Mouse (Mus musculus) gastrocnemius, postnatal 14 days (tissue): ENCODE results near the gene Katnal1. TPM values are rescaled to one million over a fixed set of nuclear protein-coding genes. Genes with fewer than 3 reads are reported as not detected.

ENCODE experiments used
- DNase-seq: peaks from one replicate; pipeline ENCODE4 v3.0.0; 2021; ENCODE audit warnings: mixed read lengths
- intact Hi-C: fragments of 180-260 bp; cut with DNase I; formaldehyde crosslinking; loops from one replicate; pipeline ENCODE4 v1.15.1; 2025; ENCODE audit warnings: low total_unique reads
- long read RNA-seq, 2 experiments: library from polyadenylated mRNA; stranded (forward); transcript quantifications; one replicate each; pipeline ENCODE4 v2.0.0; 2021
- total RNA-seq, 2 experiments: library from RNA; stranded (reverse); gene quantifications; 2 replicates each; pipeline ENCODE4 v1.2.3; 2021

Gene Katnal1
- 1 to 10 TPM; 3.7 to 3.9 TPM for total RNA-seq
- long read RNA-seq, experiment 1, full-length matches to known transcripts = 2 of 4 reads
- long read RNA-seq, experiment 1, partial matches to known transcripts = 0 of 4 reads
- long read RNA-seq, experiment 1, other reads (novel, unspliced or antisense) = 2 of 4 reads
- long read RNA-seq, experiment 2, partial matches to known transcripts = 0 of 1 reads
- long read RNA-seq, experiment 2, other reads (novel, unspliced or antisense) = 1 of 1 reads

DNA sequence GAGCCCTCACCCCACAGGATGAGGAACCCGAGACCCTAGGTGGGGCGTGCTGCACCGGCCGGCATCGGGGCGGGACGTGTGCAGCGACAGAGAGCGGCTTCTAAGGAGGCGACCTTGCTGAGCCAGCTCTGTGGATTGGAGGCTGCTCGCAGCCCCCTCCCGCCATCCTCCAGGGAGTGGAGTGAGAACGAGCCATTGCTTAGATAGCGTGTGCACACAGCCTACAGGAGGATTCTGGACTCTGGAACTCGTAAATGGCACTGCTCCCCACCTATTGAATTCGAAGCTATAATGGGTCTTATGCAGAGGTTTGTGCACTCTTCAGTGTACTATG is at the start of gene Katnal1:
Gene Katnal1 (minus strand): TSS at position 205 of the 334 bp plus-strand sequence.
- DNase-seq = no peak
- intact Hi-C loops = no loop called here

GRCm38 (mm10) chr5:148978458-148979165 is 49.5 kb upstream of the Katnal1 start:
- intact Hi-C loops = no loop called here
- DNase-seq = no peak

DNA sequence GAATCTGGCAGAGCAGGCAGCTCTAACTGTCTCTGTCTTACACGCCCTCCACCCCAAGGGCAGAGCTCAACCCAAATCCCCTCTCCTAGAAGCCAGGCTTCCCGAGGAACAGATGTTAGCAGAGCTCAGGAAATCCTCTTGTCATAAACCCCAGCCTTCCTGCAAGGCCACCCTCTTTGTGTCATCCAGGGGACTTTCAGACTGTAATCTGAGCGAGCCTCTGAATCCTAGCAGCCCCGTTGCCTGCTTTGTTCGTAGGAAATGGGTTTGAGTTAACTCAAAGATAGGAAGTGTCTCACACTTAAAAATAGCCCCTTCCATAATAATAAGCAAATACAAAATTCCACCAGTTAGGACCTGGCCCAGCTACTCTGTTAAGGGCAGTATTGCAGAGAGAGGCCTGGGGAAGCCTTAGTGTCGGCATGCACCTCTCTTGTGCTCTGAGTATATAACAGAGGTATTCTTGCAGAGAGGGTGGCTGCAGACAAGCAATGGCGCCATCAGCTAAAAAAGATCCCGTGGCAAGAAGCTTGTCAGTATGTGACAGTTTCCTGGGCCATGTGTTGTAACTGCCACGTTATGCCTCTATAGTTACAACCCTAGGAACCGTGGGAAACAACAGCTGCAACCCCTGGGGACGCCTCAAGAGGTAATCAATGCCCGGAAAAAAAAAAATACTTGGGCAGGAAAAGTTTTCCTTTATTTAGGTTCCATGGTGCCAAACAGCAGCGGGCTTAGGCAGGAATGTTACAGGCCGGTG is 48.8 kb upstream of the Katnal1 start:
- intact Hi-C loops = no loop called here
- DNase-seq = no peak

- DNase-seq = no peak
- intact Hi-C loops = no loop called here
Observed at GRCm38 (mm10) chr5:148976876-148977275, 47.8 kb upstream of the Katnal1 start.

DNA sequence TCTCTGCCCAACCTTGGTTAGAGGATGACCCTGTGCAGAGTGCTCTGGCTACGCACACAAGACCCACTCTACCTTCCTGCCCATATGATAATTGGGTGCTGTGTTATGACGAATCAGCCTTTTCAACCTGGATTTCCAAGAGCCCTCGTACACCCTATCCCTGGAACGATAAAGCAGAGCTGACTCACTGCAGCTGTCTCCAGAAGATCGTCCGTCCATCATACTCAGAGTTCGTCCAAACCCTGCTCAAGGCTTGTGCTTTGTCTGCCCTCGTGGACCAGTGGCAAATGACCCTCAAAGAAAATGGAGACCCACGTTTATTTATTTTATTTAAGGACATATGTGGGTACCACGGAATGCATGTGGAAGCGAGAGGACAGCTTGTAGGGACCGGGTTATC is 45.9 kb upstream of the Katnal1 start:
- no peak for DNase-seq
- intact Hi-C loops = no loop called here

DNA sequence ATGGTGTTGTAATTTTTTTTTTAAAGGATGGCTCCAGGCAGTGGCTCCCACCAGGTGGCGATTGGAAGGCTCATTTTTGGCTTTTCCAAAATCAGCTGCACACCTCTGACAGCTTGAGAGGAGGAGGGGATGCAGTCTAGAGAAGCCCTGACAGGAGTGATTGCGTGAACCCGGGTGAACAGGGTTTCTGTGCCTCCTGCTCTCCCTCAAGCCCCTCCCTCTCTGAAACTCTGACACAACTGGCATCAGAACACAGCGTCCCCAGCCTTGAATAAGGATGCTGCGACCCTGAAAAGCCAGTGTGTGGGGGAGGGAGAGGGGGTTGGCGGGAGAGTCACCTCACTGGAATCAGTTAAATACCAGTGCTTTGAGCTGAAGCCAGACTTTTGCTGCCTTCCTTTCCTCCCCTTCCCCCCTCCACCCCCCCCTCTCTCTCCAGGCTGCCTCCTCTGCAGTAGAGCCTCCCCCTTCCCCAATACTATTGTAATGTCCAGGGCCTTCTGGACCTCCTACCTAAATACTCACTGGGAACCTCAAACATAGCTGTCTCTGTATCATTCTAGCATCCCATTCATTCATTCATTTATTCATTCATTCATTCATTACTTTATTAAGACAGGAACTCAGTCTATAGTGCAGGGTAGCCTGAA is 44.0 kb upstream of the Katnal1 start:
- intact Hi-C loops = no loop called here
- no peak for DNase-seq

GRCm38 (mm10) chr5:148972167-148972566 is 43.0 kb upstream of the Katnal1 start:
- intact Hi-C loops = no loop called here
- DNase-seq = no peak

DNA sequence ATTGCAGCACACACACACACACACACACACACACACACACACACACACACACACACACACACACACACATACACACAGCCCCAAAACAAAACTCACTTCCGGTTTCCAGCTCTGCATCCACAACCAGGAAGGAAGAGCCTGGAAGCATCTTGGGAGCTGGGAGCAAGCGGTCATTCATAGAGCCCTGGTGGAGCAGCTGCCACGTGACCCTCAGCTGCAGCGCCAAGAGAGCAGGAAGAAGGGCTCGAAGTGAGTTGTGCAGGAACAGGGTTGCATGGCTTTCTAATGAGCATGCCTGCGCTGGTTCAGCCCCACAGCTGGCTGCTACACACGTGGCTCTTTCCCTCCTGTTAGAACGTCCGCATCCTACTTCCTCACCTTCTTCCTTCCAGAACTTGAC is 40.5 kb upstream of the Katnal1 start:
- peak; percentile 63 for DNase-seq
- intact Hi-C loops = no loop called here

GRCm38 (mm10) chr5:148968958-148969576 is 39.9 kb upstream of the Katnal1 start:
- intact Hi-C loops = no loop called here
- DNase-seq = no peak

DNA sequence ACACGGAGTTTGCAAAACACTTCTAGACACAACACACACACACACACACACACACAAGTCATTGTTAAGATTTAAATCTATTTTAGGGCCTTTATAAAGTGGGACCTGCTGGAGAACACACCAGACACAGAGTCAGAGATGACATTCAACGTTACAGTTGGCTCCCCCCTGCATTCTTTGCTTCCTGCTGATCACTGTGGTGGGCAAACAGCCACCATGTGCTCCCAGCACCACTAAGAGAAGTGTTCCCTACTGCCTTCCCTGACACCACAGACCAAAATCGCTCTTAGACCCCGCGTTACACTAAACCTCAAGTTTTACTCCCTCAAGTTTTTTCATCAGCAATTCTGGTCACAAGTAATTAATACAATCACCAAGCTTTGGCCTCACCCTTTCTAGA is 39.1 kb upstream of the Katnal1 start:
- intact Hi-C loops = no loop called here
- no peak for DNase-seq

- intact Hi-C loops = no loop called here
- no peak for DNase-seq
Observed at GRCm38 (mm10) chr5:148966395-148966794, 37.3 kb upstream of the Katnal1 start.

DNA sequence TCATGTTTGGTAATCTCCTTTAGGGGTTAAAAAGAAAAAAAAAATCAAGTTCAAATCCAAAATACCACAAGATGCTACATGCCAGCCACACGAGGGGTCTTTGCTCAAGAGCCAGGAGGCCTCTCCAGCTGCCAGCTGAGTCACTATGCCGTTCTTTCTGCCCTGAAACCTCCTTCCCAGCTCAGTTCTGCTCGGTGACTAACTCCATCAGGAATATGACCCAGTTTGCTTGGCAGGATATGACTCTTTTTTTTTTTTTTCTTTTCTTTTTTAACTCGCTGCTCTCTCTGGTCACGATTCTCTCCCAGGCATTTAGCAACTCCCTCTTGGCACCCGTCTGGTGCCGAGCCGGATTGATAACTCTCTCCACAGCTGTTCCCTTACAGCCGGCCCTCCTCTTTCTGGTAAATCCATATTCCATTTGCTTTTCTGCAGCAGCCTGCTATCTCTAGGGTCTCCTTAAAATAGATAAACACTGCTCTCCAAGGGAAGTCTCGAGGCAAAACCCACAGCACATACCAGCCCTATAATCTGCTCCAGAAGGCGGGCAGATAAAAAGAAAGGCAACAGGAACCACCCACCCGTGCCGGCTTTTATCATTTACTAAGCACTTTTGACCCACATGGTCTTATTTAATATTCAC is 36.7 kb upstream of the Katnal1 start:
- peak; percentile 70 for DNase-seq
- intact Hi-C loops = no loop called here

GRCm38 (mm10) chr5:148965089-148965591 is 36.0 kb upstream of the Katnal1 start:
- intact Hi-C loops = no loop called here
- no peak for DNase-seq

DNA sequence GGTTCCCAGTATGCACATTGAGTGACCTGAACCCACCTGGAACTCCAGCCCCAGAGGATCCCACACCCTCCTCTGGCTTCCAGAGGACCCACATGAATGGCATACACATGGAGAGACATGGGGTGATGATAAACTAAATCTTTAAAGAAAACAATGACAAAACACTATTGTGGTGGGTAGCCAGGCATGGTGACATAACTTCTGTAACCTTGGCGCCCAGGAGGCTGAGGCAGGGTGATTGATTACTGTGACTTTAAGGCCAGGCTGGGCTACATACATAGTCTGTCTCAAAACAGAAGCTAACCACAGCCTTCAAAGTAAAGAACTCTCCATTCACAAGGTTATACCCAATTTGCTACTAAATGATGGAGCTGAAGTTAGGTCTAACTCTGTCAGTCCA is 35.1 kb upstream of the Katnal1 start:
- intact Hi-C loops = no loop called here
- no peak for DNase-seq

DNA sequence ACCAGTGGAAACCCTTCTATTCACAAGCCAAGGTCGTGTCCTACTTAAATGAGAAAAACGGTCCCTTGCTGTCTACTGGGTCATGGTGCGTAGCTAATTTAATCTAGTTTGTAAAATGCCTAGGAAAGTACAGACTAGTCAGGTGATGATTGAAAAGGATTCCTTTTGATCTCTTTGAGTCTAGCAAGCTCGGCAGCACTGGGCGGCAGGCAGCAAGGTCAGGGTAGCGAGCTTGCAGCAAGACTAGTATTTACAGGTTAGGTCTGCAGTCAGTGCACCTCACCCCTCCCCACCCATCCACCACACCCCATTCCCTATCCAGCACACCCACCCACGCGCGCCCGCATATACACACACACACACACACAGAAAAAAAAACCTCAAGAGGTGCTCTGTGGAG is 31.1 kb upstream of the Katnal1 start:
- intact Hi-C loops = no loop called here
- no peak for DNase-seq

DNA sequence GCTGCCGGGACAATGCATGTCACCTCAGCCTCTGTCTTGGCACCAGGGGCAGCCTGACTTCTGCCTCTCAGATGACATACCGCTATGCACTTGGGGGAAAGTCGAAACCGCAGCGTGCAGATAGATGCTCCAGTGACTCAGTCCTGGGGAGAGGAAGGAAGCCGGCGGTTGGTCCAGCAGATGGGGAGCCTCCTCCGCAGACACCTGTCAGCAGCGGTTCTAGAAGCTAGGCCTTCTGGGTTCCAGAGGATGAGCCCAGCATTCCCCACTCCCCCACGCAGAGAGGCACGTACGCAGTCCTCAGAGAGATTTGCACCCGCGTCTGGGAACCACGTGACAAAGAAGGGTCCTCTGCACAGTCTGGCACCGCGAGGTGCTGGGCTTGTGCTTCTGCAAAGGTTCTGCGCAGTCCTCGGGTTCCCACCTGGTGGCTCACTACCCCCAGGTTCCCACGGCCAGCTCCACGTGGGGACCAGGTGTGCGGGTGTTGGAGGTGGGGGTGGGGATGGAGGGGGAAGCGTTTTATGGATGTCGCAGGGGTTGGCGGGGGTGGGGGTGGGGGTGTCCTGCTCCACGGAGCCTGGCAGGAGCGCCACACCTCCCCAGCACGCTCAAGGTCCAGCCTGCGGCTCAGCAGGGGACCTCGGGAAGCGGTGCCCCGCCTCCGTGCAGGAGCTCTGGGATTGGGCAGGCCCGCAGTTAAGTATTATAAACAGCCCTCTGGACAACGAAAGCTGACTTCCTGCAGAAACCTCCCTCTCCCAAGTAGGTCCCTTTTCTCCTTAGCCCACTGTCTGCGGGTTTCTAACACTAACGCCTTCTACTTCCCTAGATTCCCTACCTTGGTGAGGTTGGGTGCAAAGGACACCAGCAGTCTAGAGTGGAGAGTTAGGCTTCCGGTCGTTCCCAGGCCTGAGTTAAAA is 30.2 kb upstream of the Katnal1 start:
- peak; percentile 52 for DNase-seq

DNA sequence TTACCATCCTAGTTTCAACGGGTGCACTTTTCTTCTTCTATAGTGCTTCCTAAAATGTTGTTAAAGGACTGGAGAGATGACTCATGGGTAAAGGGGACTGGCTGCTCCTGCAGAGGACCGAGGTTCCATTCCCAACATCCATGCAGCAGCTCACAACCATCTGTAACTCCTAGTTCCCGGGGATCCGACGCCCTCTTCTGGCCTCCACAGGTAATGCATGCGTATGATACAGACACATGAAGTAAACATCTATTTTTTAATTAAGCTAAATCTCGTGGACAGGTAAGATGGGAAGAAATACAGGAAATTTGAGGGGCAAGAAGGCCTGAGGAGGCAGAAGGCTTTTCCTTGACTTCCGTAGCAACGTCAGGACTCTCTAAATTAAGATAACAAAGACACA is 29.2 kb upstream of the Katnal1 start:
- intact Hi-C loops = no loop called here
- DNase-seq = no peak

More for the DNA sequence above, 30.2 kb upstream of the Katnal1 start:
- intact Hi-C loops = no loop called here

DNA sequence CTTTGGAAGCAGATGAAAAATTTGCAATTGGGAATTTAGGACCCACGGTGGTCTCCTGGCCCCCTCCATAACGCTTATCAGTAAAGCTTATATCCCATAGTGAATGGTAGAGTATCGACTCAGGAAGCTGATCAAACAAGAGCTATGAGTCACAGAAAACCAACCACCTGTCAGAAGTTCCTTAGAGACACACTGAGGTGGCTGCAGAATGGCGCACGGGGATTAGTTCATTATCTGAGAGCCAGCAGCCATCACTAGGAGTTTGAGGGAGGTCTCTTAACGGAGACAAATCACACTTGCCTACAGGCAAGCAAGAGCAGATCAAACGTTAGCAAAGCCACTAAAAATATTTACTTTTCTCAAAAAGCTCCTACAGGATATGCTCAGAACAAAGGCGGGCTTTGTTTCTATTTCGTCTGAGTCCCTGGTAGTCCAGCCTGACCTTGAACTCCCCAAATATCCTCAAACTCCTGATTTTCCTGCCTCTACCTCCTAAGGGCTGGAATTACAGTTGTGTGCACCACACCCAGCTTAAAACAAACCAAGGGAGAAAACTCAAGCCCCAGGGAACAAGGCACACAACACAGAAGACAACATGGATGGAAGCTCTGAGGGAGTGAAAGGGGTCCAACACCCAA is 27.9 kb upstream of the Katnal1 start:
- DNase-seq = no peak
- intact Hi-C loops = no loop called here
